Mouse (Mus musculus) cortical plate, adult 2 months (tissue): Measurements from ENCODE around the gene Olfr324.

Experiments used
- CTCF ChIP-seq: fragments of 200-500 bp; IDR thresholded peaks from 2 replicates; pipeline ENCODE4 v1.5.1; 2011; ENCODE audit warnings: mild to moderate bottlenecking, control low read depth, low read length; ENCODE audit not compliant: insufficient read depth; ENCODE audit errors: extremely low read depth
- POLR2A ChIP-seq: fragments of 200-500 bp; IDR thresholded peaks from 2 replicates; pipeline ENCODE4 v1.6.1; 2011; ENCODE audit warnings: mild to moderate bottlenecking, low read length, control low read depth; ENCODE audit not compliant: insufficient read depth; ENCODE audit errors: extremely low read depth

DNA sequence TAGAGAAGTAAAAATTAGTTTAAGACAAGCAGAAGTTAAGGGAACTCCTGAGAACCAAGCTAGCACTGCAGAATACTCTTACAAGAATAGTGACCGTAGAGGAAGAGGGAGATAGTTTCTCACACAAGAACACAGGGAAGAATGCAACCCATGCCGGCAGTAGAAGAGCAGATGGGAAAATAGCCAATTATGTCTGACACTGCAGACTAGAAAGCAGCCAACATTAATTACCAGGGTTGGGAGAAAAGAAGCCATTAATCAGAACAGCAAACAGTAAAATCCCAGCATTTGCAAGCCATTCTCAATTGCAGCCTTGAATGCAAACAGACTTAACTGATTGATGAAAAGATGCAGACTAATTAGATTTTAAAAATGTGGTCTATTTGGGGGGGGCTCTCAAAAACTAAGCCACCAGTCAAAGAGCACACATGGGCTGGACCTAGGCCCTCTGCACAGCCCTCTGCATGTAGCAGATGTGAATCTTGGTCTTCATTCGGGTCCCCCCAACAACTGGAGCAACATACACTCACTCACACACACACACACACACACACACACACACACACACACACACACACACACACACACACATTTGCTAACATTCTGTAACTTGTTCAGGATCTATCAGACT is 6.2 kb upstream of the Olfr324 start:
- TF ChIP-seq POLR2A (no peak), CTCF (no peak)
